Mouse (Mus musculus) frontal cortex, postnatal 25 days (tissue): Measurements from ENCODE around the gene Il12rb2.

Experiments
- DNase-seq, 2 experiments: peaks; one replicate each; pipeline ENCODE4 v3.0.0; 2022; ENCODE audit warnings: low spot score in 2 of 2

The Il12rb2 gene

GRCm38 (mm10) chr6:67375982-67376391, at the start of gene Il12rb2:
Gene Il12rb2 (minus strand): TSS chr6:67376188.
- DNase-seq = no peak

GRCm38 (mm10) chr6:67421761-67422160, 45.8 kb upstream of the Il12rb2 start:
- no peak for DNase-seq

- no peak for DNase-seq
Observed at GRCm38 (mm10) chr6:67416557-67416956, 40.6 kb upstream of the Il12rb2 start.

GRCm38 (mm10) chr6:67415276-67415675, 39.3 kb upstream of the Il12rb2 start:
- no peak for DNase-seq

GRCm38 (mm10) chr6:67413378-67413777, 37.4 kb upstream of the Il12rb2 start:
- DNase-seq = no peak

GRCm38 (mm10) chr6:67405281-67405682, 29.3 kb upstream of the Il12rb2 start:
- no peak for DNase-seq

GRCm38 (mm10) chr6:67399551-67399950, 23.6 kb upstream of the Il12rb2 start:
- DNase-seq = no peak

GRCm38 (mm10) chr6:67365785-67366184, 10.2 kb downstream of the Il12rb2 start:
- DNase-seq = no peak

- no peak for DNase-seq
Observed at GRCm38 (mm10) chr6:67348065-67348464, 27.9 kb downstream of the Il12rb2 start.

- DNase-seq = no peak
Observed at GRCm38 (mm10) chr6:67339494-67339893, 36.5 kb downstream of the Il12rb2 start.

GRCm38 (mm10) chr6:67337943-67338342, 38.0 kb downstream of the Il12rb2 start:
- no peak for DNase-seq

GRCm38 (mm10) chr6:67323788-67324187, 52.2 kb downstream of the Il12rb2 start:
- DNase-seq = no peak

GRCm38 (mm10) chr6:67318451-67318850, 57.5 kb downstream of the Il12rb2 start:
- DNase-seq = peak; percentile 59 to 64

- no peak for DNase-seq
Observed at GRCm38 (mm10) chr6:67317827-67318338, 58.1 kb downstream of the Il12rb2 start.

GRCm38 (mm10) chr6:67317068-67317467, 58.9 kb downstream of the Il12rb2 start:
- DNase-seq = no peak

- no peak for DNase-seq
Observed at GRCm38 (mm10) chr6:67314697-67315096, 61.3 kb downstream of the Il12rb2 start.

GRCm38 (mm10) chr6:67309752-67310151, 66.2 kb downstream of the Il12rb2 start:
- no peak for DNase-seq

GRCm38 (mm10) chr6:67308994-67309393, 67.0 kb downstream of the Il12rb2 start:
- DNase-seq = no peak

GRCm38 (mm10) chr6:67303210-67303609, 72.8 kb downstream of the Il12rb2 start:
- no peak for DNase-seq

GRCm38 (mm10) chr6:67302471-67302870, 73.5 kb downstream of the Il12rb2 start:
- DNase-seq = no peak

GRCm38 (mm10) chr6:67301230-67301629, 74.8 kb downstream of the Il12rb2 start:
- no peak for DNase-seq

GRCm38 (mm10) chr6:67300710-67301163, 75.3 kb downstream of the Il12rb2 start:
- no peak for DNase-seq

- no peak for DNase-seq
Observed at GRCm38 (mm10) chr6:67300300-67300699, 75.7 kb downstream of the Il12rb2 start.

GRCm38 (mm10) chr6:67298742-67299141, 77.2 kb downstream of the Il12rb2 start:
- no peak for DNase-seq
